Mouse (Mus musculus) kidney, adult 2 months (tissue): ENCODE results near the gene Ulk4. TPM values are rescaled to one million over a fixed set of nuclear protein-coding genes. Genes with fewer than 3 reads are reported as not detected.

Experiments
- DNase-seq: peaks from one replicate; pipeline ENCODE4 v3.0.0; 2021
- H3K27ac ChIP-seq: fragments of 200-500 bp; 2 replicates; pipeline ENCODE4 v1.5.1; 2012; ENCODE audit warnings: low read depth, low read length, control low read depth, inconsistent platforms; ENCODE audit not compliant: insufficient read depth
- H3K27me3 ChIP-seq: fragments of 200-500 bp; replicated peaks from 2 replicates; pipeline ENCODE4 v1.6.1; 2012; ENCODE audit warnings: mild to moderate bottlenecking, moderate library complexity, low read length, inconsistent platforms; ENCODE audit not compliant: control insufficient read depth, insufficient read depth
- H3K36me3 ChIP-seq: fragments of 200-500 bp; 2 replicates; pipeline ENCODE4 v1.6.1; 2012; ENCODE audit warnings: mild to moderate bottlenecking, moderate library complexity, low read length, inconsistent platforms; ENCODE audit not compliant: control insufficient read depth, insufficient read depth
- H3K4me1 ChIP-seq: fragments of 200-500 bp; 2 replicates; pipeline ENCODE4 v1.6.1; 2011; ENCODE audit warnings: low read length; ENCODE audit not compliant: control insufficient read depth, insufficient read depth
- H3K4me3 ChIP-seq: fragments of 200-500 bp; 2 replicates; pipeline ENCODE4 v1.5.1; 2011; ENCODE audit warnings: mild to moderate bottlenecking, low read depth, low read length, control low read depth; ENCODE audit not compliant: insufficient read depth
- CTCF ChIP-seq: fragments of 200-500 bp; conservative IDR thresholded peaks from 2 replicates; pipeline ENCODE4 v1.5.1; 2011; ENCODE audit warnings: low read depth, mild to moderate bottlenecking, control low read depth, low read length, moderate library complexity, mixed read lengths; ENCODE audit not compliant: insufficient read depth, insufficient read length
- POLR2A ChIP-seq: fragments of 200-500 bp; IDR thresholded peaks from one replicate; pipeline ENCODE4 v1.6.1; 2011; ENCODE audit warnings: low read depth, low read length, control low read depth
- WGBS: fragments of 180-500 bp; shearing (Covaris S2); methylation state at CpG from one replicate; pipeline ENCODE4 v1.1.7; 2018; 5-methylcytosine and 5-hydroxymethylcytosine counted together
- polyA plus RNA-seq: library from polyadenylated mRNA; depleted of rRNA; stranded (reverse); fragments of >200 nt; gene quantifications from 2 replicates; pipeline ENCODE4 v1.2.3, GENCODE M21; 2012

Ulk4 gene
- polyA plus RNA-seq, 1 experiment, result 1.9 TPM

- TF ChIP-seq POLR2A (no peak), CTCF (no peak)
Measured at GRCm38 (mm10) chr9:120998696-120999095, 278.3 kb downstream of the Ulk4 start.

GRCm38 (mm10) chr9:120994223-120995155 lies 282.5 kb downstream of the Ulk4 start:
- peak; percentile 83 for DNase-seq
- H3K27me3 ChIP-seq, result no peaks in the 10 kb centered on the region
- no peaks in the 10 kb centered on the region for H3K36me3 ChIP-seq
- TF ChIP-seq CTCF (no peak), POLR2A (no peak)
- H3K4me1 ChIP-seq, result peaks cover 3% of the 10 kb centered on the region
- no peak overlapping the region for H3K4me3 ChIP-seq
- no peak overlapping the region for H3K27ac ChIP-seq
- WGBS, result 48% methylated on average over 15 of the region's 15 CpGs

More at GRCm38 (mm10) chr9:120998696-120999095, 278.3 kb downstream of the Ulk4 start:
- no peaks in the 10 kb centered on the region for H3K36me3 ChIP-seq
- 66% methylated on average over 11 of the region's 11 CpGs for WGBS
- no peak overlapping the region for H3K4me3 ChIP-seq
- no peaks in the 10 kb centered on the region for H3K27me3 ChIP-seq
- H3K4me1 ChIP-seq, result peaks cover 14% of the 10 kb centered on the region
- H3K27ac ChIP-seq, result no peak overlapping the region; the same call in 1 of the 2 replicates
- DNase-seq, result no peak

- no peak for DNase-seq
Measured at GRCm38 (mm10) chr9:120993004-120993403, 284.0 kb downstream of the Ulk4 start.

GRCm38 (mm10) chr9:120991801-120992200 lies 285.2 kb downstream of the Ulk4 start:
- Histone ChIP-seq H3K4me3 (no peak overlapping the region), H3K27me3 (no peaks in the 10 kb centered on the region), H3K36me3 (no peaks in the 10 kb centered on the region), H3K4me1 (peaks cover 3% of the 10 kb centered on the region; the same call in 1 of the 2 replicates), H3K27ac (no peak overlapping the region)
- WGBS, result 96% methylated on average over 2 of the region's 2 CpGs
- no peak for TF ChIP-seq POLR2A
- no peak for TF ChIP-seq CTCF
- no peak for DNase-seq

More at GRCm38 (mm10) chr9:120993004-120993403, 284.0 kb downstream of the Ulk4 start:
- Histone ChIP-seq H3K4me1 (peaks cover 3% of the 10 kb centered on the region; the same call in 1 of the 2 replicates), H3K27me3 (no peaks in the 10 kb centered on the region), H3K36me3 (no peaks in the 10 kb centered on the region), H3K27ac (no peak overlapping the region), H3K4me3 (no peak overlapping the region)
- 83% methylated on average over 10 of the region's 10 CpGs for WGBS
- TF ChIP-seq POLR2A (no peak), CTCF (no peak)

- 79% methylated on average over 15 of the region's 15 CpGs for WGBS
- Histone ChIP-seq H3K4me3 (no peak overlapping the region), H3K27ac (no peak overlapping the region), H3K27me3 (no peaks in the 10 kb centered on the region), H3K4me1 (peaks cover 10% of the 10 kb centered on the region), H3K36me3 (no peaks in the 10 kb centered on the region)
- DNase-seq, result no peak
- TF ChIP-seq CTCF (no peak), POLR2A (no peak)
Measured at GRCm38 (mm10) chr9:120989806-120990700, 286.9 kb downstream of the Ulk4 start.

- TF ChIP-seq POLR2A (no peak), CTCF (no peak)
- no peak for DNase-seq
- Histone ChIP-seq H3K4me3 (no peak overlapping the region), H3K27me3 (no peaks in the 10 kb centered on the region), H3K36me3 (no peaks in the 10 kb centered on the region), H3K4me1 (peaks cover 8% of the 10 kb centered on the region; the same call in 1 of the 2 replicates), H3K27ac (no peak overlapping the region)
- WGBS, result 46% methylated on average over 9 of the region's 9 CpGs
Measured at GRCm38 (mm10) chr9:120988088-120988487, 288.9 kb downstream of the Ulk4 start.

GRCm38 (mm10) chr9:120986994-120987393 lies 290.0 kb downstream of the Ulk4 start:
- Histone ChIP-seq H3K27ac (no peak overlapping the region), H3K36me3 (no peaks in the 10 kb centered on the region), H3K4me3 (no peak overlapping the region), H3K27me3 (no peaks in the 10 kb centered on the region), H3K4me1 (peaks cover 8% of the 10 kb centered on the region; the same call in 1 of the 2 replicates)
- WGBS, result 79% methylated on average over 4 of the region's 4 CpGs
- TF ChIP-seq CTCF (no peak), POLR2A (no peak)
- no peak for DNase-seq
